Mouse (Mus musculus): ENCODE results near the gene St6galnac3. TPM values are rescaled to one million over a fixed set of nuclear protein-coding genes. Genes with fewer than 3 reads are reported as not detected.
"Not testable (repeated sequence)": the region's sequence is repeated elsewhere in the genome, so short reads cannot be mapped to it uniquely, and the experiment has no call there.

The St6galnac3 gene
- total RNA-seq, 2 experiments from 2014 or later: 10.5 to 10.6 TPM

DNA sequence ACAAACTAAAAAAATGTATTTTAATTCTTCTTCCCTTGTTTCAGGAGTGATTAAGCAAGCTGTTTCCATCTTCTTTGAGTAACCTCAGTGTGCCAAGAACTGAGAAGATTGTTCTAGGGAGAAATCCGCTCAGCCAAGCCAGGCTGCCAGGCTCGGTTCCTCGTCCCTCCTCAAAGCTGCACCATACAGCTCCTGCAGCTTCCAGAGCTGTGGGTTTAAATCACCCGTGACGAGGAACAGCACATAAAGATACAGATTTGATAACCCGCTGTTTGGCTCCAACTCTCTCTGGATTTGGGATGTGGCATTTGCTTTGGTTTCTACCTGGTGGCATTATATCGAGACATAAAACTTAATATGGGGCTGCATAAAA is 303.1 kb downstream of the St6galnac3 start:
- no peak for DNase-seq (ENCODE audit: low spot score in 2 of 2)

DNA sequence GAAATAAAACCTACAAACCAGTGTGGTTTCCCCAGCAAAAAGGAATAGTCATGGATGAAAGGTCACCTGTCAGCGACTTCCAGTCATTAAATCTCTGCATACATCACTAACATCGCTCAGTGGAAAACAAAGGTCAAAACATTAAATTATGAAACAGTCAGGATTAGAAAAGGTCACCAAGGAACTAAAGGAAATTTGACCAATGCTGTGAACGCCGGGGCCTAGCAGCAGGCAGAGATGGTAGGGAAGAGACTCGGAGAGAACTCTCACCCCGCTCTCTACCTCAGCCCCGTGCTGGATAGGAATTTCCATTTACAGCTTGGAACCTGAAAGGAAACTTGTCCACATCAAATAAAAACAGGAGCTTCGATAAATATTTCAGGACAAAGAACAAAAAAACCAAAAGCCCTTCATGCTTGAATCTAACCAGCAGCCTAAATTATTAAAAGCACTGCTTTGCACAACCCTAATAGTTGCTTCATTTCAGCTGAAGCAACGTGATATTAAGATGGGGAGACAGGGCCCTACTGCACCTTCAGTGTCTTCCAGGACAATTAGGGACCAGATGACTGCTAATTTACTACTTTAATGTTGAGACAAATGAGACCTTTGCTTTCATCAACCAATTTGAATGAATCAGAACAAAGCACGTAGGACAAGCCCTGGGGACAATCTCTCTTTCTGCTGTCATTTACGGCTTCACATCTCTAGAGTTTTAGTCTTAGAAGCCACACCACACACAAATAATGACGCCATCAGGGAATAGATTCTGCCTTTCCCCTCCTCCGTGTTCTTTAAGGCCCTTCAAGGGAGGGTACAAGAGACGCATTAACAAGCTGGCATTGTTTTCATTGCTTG is 303.7 kb downstream of the St6galnac3 start:
- no peak for DNase-seq (ENCODE audit: low spot score in 2 of 2)

- DNase-seq (ENCODE audit: low spot score in 2 of 2): no peak
These were observed 305.6 kb downstream of the St6galnac3 start for GRCm38 (mm10) chr3:153419331-153419730.

DNA sequence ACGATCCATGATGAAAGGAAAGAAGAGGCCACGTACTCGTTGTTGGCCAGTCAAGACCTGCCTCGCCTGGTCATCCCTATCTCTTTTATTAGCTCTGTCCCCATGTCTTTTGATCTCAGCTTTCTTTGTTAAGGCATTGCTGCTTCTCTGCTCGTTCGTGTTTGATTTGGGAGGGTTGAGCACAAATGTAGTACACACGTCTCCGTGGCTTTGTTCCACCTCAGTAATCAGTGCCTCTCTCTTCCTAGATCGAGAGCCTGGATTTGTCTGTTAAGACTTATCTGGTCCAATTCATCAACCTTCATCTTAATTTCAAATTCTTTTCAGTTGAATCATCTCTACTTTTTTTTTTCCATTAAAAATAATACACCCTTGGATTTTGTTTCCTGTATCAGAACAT is 308.0 kb downstream of the St6galnac3 start:
- no peak for DNase-seq (ENCODE audit: low spot score in 2 of 2)

GRCm38 (mm10) chr3:153416383-153416782 is 308.6 kb downstream of the St6galnac3 start:
- DNase-seq (ENCODE audit: low spot score in 2 of 2): no peak

DNA sequence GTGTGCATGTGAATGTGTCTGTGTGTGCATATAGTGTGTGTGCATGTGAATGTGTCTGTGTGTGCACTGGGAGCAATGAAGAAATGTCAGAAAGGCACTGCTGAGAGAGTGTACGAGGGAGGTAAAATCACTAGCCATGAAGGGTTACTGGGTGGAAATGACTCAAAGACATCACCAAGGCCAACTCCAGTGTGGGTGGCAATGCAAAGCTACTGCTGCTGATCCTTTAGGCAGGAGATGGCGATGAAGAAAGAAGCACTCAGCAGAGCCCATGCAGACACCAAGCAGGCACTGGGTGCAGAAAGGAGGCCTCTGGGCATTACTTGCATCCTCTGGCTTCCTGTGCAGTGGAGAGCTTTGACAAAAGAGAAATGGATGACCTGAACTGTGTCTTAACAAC is 310.8 kb downstream of the St6galnac3 start:
- DNase-seq (ENCODE audit: low spot score in 2 of 2): no peak

DNA sequence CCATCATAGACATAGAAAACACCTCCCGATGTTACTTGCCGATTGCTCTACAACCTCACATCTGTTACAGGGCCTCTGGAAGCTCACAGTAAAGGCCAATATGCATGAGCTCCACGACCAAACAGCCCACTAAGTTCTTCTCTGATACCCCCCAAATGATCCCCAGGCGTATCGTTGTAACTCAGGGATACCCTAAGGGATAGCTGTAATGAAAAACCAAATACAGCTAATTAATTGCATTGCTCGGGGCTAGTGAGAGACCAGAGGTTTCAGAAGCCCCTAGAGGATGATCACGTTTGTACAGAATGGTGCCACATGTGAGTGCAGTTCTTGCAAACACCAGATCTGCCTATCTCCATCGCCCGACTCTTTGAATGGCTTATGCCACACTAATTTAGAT is 315.7 kb downstream of the St6galnac3 start:
- no peak for DNase-seq (ENCODE audit: low spot score in 2 of 2)

DNA sequence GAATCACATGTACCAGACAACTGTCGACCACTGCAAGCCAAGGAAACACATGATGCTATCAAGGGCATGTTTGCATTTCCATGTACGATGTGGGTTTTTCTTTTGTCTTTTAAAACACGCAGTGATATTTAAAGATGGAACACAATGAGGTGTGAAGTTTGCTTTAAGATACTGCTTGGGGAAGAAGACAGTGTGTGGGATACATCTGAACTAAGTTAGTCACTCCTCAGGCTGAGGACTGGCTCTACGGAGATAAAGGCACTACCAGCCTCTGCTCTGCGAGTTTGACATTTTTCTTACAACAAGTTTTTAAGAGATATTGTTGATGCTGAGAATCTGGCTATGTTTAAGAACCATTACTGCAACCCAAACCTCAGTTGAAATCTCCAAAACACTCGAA is 316.6 kb downstream of the St6galnac3 start:
- DNase-seq (ENCODE audit: low spot score in 2 of 2): no peak

DNA sequence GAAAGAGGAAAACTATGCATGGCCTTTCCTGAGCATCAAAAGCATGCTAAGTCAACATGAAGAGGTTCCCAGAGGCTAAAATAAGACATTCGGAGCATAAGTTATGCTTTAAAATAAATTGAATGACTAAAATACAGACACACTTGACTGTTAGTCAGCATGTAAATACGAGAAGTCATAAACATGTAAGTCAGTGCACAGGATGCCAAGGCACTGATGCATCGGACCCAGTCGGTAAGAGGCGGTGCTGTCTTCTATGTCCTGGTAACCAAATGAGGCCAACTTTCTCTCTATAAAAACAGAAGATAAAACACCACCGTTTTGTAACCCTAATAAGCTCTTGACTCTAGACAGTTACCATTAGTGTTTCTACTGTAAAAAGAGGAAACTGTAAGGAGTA is 317.3 kb downstream of the St6galnac3 start:
- no peak for DNase-seq (ENCODE audit: low spot score in 2 of 2)

DNA sequence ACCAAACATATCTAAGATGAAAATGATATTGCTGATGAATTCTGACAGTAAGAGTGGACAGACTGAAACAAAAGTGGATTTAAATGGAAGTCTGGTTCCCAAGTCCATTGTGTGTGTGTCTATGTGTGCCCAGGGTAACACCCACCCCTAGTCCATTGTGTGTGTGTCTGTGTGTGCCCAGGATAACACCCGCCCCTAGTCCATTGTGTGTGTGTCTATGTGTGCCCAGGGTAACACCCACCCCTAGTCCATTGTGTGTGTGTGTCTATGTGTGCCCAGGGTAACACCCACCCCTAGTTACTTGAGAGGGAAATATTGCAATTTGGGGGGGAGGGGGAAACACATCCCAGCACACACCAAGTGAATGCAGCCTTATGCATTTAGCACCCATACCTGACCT is 318.1 kb downstream of the St6galnac3 start:
- DNase-seq (ENCODE audit: low spot score in 2 of 2): no peak

GRCm38 (mm10) chr3:153406220-153406619 is 318.8 kb downstream of the St6galnac3 start:
- no peak for DNase-seq (ENCODE audit: low spot score in 2 of 2)

DNA sequence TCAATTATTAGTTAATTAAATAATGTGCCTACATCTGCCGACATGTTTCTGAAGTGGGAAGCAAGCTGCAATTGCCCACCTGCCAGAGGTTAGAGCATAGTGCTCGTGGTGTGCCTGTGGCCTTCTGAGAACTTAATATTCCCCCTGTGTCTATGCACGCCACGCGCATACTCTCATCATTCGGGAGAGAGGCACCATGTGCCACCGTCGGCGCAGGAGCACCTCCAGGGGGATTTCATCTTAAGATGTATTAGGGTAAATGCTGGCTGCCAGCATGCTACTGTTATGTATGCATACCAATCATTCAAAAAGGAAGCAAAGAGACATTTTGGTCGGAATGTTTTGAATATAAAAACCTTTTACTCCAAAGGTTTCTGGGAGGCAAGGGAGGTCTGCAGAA is 319.3 kb downstream of the St6galnac3 start:
- no peak for DNase-seq (ENCODE audit: low spot score in 2 of 2)

GRCm38 (mm10) chr3:153400259-153400658 is 324.7 kb downstream of the St6galnac3 start:
- no peak for DNase-seq (ENCODE audit: low spot score in 2 of 2)

DNA sequence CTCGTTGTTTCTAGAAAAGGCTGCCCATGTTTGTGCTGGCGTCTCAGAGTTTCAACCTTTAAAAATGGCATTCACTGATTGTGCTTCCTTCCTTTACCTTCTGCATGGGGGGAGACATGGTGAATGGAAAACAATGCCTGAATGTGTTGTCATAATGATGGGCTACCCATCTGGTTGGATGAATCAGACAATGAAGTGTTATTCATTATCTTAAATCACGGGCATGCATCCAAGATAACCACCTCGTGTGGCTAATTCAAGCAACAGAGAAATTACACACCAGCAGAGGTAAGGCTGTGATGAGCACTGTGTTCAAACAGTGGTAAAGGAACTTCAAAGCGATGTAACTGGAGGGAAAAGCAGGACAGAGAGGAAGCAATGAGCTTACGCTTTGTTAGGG is 325.4 kb downstream of the St6galnac3 start:
- DNase-seq (ENCODE audit: low spot score in 2 of 2): no peak

DNA sequence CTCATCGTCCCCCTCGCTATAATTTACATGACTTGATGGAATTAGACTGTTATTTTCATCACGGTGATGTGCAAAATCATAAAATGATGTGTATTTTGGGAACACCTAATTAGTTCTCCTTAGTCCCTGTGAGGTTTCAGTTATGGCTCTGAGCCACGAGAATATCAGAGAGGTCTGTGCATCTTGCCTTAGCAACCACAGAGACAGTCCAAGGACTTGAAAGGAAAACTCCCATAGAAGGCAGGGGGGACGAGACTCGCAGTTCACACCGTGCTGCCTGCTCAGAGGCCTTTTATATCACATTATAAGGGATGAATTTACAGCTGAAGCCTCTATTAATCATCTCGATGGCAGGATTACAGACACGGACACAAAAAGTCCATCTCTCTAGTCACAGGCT is 327.2 kb downstream of the St6galnac3 start:
- DNase-seq (ENCODE audit: low spot score in 2 of 2): no peak

GRCm38 (mm10) chr3:153396375-153397068 is 328.5 kb downstream of the St6galnac3 start:
- DNase-seq (ENCODE audit: low spot score in 2 of 2): no peak

GRCm38 (mm10) chr3:153395351-153395750 is 329.6 kb downstream of the St6galnac3 start:
- no peak for DNase-seq (ENCODE audit: low spot score in 2 of 2)

GRCm38 (mm10) chr3:153394751-153395150 is 330.2 kb downstream of the St6galnac3 start:
- DNase-seq (ENCODE audit: low spot score in 2 of 2): no peak

DNA sequence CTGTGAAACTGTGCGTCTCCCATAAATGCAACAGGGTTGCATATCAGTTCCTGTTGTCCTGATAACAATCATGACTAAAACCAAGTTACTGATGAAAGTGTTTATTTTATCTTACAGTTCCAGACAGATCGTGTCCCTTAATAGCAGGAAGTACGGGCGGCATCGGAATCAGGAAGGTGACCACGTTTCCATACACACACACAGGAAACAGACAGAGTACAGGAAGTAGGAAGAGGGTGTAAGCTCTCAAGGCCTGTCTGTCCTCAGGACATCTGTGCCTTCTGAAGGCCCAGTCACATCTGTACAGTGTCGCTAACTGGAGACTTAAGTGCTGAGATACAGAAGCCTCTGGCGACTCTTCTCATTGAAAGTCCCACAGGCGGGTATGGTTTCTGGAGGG is 330.8 kb downstream of the St6galnac3 start:
- DNase-seq (ENCODE audit: low spot score in 2 of 2): no peak

GRCm38 (mm10) chr3:153391451-153391850 is 333.5 kb downstream of the St6galnac3 start:
- not testable (repeated sequence) for DNase-seq (ENCODE audit: low spot score in 2 of 2)

DNA sequence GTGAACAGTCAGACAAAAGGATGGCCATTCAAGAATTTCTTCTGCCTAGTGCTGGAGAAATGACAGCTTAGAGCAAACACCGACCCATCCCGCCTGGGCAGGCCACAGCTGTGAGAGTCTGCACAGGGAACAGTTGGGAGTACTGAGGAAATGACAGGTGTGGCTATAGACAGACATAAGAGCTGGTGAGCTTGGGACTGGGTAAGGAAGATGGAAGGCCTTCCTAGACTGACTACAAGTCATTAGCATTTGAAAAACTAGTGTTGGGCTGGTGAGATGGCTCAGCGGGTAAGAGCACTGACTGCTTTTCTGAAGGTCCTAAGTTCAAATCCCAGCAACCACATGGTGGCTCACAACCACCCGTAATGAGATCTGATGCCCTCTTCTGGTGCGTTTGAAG is 340.3 kb downstream of the St6galnac3 start:
- not testable (repeated sequence) for DNase-seq (ENCODE audit: low spot score in 2 of 2)

GRCm38 (mm10) chr3:153383656-153384055 is 341.3 kb downstream of the St6galnac3 start:
- DNase-seq (ENCODE audit: low spot score in 2 of 2): no peak

All from gastrocnemius, postnatal 4 days (tissue).